Mouse (Mus musculus) small intestine, adult 2 months (tissue): ENCODE measurements around the gene Clps. TPM values are rescaled to one million over a fixed set of nuclear protein-coding genes. Genes with fewer than 3 reads are reported as not detected.
"Not testable (repeated sequence)": the region's sequence is repeated elsewhere in the genome, so short reads cannot be mapped to it uniquely, and the experiment has no call there.

Source experiments
- H3K27ac ChIP-seq: fragments of 200-500 bp; 2 replicates; pipeline ENCODE4 v1.5.1; 2012; ENCODE audit warnings: low read depth, low read length, control low read depth, inconsistent platforms; ENCODE audit not compliant: insufficient read depth
- H3K27me3 ChIP-seq: fragments of 200-500 bp; 2 replicates; pipeline ENCODE4 v1.6.1; 2012; ENCODE audit warnings: mild to moderate bottlenecking, moderate library complexity, low read length, inconsistent platforms; ENCODE audit not compliant: control insufficient read depth, insufficient read depth
- H3K36me3 ChIP-seq: fragments of 200-500 bp; 2 replicates; pipeline ENCODE4 v1.6.1; 2012; ENCODE audit warnings: mild to moderate bottlenecking, low read length, control low read depth, inconsistent platforms; ENCODE audit not compliant: control insufficient read depth, insufficient read depth
- H3K4me1 ChIP-seq: fragments of 200-500 bp; 2 replicates; pipeline ENCODE4 v1.6.1; 2012; ENCODE audit warnings: low read length, inconsistent platforms, mixed read lengths; ENCODE audit not compliant: control insufficient read depth, insufficient read depth, insufficient read length
- H3K4me3 ChIP-seq: fragments of 200-500 bp; 2 replicates; pipeline ENCODE4 v1.5.1; 2012; ENCODE audit warnings: low read depth, mild to moderate bottlenecking, control low read depth, inconsistent platforms, low read length, moderate library complexity
- CTCF ChIP-seq: fragments of 200-500 bp; IDR thresholded peaks from 2 replicates; pipeline ENCODE4 v1.5.1; 2012; ENCODE audit warnings: low read depth, mild to moderate bottlenecking, control low read depth, inconsistent platforms, low read length, moderate library complexity, mixed read lengths; ENCODE audit not compliant: insufficient replicate concordance, insufficient read length; ENCODE audit errors: extremely low read depth
- POLR2A ChIP-seq: fragments of 200-500 bp; IDR thresholded peaks from 2 replicates; pipeline ENCODE4 v1.6.1; 2012; ENCODE audit warnings: low read depth, mild to moderate bottlenecking, control low read depth, inconsistent platforms, low read length, moderate library complexity
- WGBS: fragments of 180-500 bp; shearing (Covaris S2); methylation state at CpG from one replicate; pipeline ENCODE4 v1.1.7; 2018; 5-methylcytosine and 5-hydroxymethylcytosine counted together
- polyA plus RNA-seq: library from polyadenylated mRNA; depleted of rRNA; stranded (reverse); fragments of >200 nt; gene quantifications from 2 replicates; pipeline ENCODE4 v1.2.3, GENCODE M21; 2012

The Clps gene
- polyA plus RNA-seq, 1 experiment = 1,332 TPM

DNA sequence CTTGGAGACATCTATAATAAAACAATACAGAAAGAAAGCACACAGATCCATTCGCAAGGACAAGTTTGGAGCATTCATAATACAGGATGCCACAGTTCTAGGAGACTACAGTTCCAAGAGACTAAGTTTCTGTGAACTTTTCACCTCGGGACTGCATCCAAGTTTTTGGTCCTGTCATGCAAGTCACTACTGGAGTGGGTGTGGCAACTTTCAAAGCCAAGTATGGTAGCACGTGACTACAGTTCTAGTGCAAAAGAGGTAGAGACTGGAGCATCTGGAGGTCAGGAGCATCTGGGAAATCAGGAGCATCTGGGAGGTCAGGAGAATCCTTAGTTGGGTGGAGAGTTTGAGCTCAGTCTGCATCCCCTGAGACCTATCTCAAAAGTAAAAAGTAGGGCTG lies 11.3 kb upstream of the Clps start:
- Histone ChIP-seq H3K4me1 (peaks cover 9% of the 10 kb centered on the region), H3K27me3 (no peaks in the 10 kb centered on the region), H3K36me3 (no peaks in the 10 kb centered on the region), H3K27ac (no peak overlapping the region), H3K4me3 (no peak overlapping the region)
- WGBS = 53% methylated on average over 3 of the region's 3 CpGs
- TF ChIP-seq CTCF = no peak

DNA sequence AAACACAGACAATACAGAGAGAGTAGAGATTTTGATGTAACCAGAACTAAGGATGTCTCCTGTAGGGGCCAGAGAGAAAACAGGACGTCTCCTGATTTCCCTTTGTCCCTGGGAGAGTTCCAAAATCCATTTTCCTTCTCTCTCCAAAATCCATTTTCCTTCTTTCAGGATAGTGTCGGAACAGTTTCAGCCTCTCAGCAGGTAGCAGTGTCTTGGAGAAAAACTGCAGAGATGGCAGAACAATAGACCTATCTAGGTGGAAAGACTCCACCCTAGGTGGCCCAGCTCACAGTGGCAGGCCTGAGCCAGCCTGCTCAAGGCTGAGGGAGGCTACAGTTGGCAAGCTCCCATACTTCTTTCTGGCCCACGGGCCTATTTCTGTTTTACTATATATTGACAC lies 7.0 kb upstream of the Clps start:
- Histone ChIP-seq H3K27me3 (no peaks in the 10 kb centered on the region), H3K36me3 (no peaks in the 10 kb centered on the region), H3K4me3 (no peak overlapping the region), H3K4me1 (no peaks in the 10 kb centered on the region), H3K27ac (no peak overlapping the region)
- 41% methylated on average over 3 of the region's 3 CpGs for WGBS
- TF ChIP-seq POLR2A (no peak), CTCF (no peak)

DNA sequence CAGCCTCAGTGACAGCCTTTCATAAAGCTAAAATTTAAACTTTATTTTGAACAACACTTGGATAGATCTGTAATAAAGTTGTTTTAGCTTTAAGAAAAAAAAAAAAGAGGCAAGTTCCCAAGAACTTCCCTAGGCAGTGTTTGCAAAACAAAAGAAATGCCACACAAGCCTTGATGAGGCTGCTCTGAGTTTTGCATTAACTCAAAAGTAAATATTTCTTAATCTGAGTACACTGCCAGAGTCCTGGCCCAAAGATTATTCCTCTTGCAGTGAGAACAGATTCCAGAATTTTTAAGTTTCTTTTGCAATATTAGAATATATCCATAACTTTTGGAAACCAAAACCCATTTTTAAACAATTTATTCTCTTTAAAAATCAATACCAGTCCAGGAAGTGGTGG lies 4.6 kb upstream of the Clps start:
- Histone ChIP-seq H3K4me3 (no peak overlapping the region), H3K27ac (no peak overlapping the region), H3K4me1 (no peaks in the 10 kb centered on the region), H3K36me3 (no peaks in the 10 kb centered on the region), H3K27me3 (no peaks in the 10 kb centered on the region)
- TF ChIP-seq POLR2A (no peak), CTCF (no peak)

DNA sequence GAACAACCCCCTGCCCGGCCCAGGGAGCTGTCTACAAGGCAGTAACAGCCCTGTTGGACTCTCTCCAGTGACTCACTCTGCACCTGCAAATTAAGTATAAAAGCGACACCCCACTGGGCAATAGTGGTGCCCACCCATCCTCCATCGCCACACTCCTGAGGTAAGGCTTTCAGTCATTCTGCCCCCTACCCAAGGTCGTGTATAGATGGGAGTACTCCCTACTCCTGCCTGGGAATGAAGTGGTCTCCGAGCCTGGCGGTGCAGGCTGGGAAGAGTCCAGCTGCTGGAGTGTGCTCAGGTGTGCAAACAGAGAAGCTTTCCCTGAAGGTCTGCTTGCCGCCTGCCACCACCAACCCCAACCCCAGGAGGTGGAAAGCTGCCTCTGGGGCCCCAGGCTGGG lies 1.0 kb upstream of the Clps start:
- TF ChIP-seq CTCF = no peak
- TF ChIP-seq POLR2A = no peak
- Histone ChIP-seq H3K4me1 (no peaks in the 10 kb centered on the region), H3K36me3 (no peaks in the 10 kb centered on the region), H3K27me3 (no peaks in the 10 kb centered on the region), H3K4me3 (no peak overlapping the region), H3K27ac (no peak overlapping the region)
- WGBS = 33% methylated on average over 7 of the region's 7 CpGs

DNA sequence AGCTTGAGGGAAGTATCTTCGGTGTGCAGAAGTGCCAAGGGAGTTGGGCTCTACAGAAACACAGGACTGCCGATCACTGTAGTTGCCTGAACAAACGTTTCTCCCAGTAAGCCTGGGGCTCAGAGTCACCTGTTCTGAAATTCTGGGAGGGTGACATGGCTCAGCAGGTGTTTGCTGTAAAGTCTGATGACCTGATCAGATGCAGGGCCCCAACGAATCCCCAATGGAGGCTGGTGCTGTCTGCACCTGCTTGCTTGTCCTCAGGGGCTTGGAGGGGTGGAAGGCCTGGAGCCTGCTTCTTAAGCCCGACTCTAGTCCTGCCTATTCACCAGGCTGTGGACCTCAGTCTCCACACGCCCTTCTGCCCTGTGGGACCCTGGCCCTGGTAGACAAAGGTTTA lies 2.8 kb downstream of the Clps start:
- H3K4me1 ChIP-seq = no peaks in the 10 kb centered on the region
- no peak overlapping the region for H3K4me3 ChIP-seq
- H3K27ac ChIP-seq = no peak overlapping the region
- TF ChIP-seq POLR2A (no peak), CTCF (no peak)
- WGBS = 59% methylated on average over 6 of the region's 6 CpGs
- no peaks in the 10 kb centered on the region for H3K27me3 ChIP-seq
- no peaks in the 10 kb centered on the region for H3K36me3 ChIP-seq

DNA sequence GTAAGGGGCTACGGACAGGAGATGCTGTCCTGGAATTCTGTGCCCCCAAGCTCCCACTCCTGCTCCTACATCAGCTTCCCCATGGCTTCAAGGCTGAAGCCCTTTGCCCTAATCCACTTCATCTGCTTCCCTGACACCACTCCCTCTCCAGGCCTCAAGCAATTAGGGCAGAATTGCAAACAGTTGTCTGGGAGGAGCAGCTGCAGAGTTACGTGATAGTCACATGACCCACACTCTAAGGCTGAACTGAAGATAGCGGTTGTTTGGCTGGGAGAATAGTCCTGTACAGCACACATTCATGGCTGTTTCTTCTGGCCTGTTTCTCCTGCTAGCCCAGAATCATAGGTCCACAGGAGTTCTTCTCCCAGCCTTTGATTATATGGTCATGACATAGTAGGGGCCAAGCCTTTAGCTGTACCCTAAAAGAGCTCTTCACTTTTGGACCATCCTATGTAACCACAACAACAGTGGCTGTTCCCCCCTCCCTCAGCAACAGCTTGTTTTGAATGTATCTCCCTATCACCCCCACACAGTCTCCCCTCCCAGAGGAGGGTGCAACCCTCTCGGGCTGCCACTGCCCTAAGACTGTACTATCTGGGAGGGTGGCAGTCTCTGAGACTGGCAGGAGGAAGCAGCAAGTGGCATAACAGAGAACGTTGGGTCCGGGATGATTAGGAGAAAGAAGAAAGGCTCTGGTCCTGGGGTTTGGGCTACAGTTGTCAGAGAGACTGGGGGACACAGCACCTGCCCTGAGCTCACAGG lies 3.8 kb downstream of the Clps start:
- H3K4me3 ChIP-seq = no peak overlapping the region
- H3K36me3 ChIP-seq = no peaks in the 10 kb centered on the region
- no peaks in the 10 kb centered on the region for H3K27me3 ChIP-seq
- no peaks in the 10 kb centered on the region for H3K4me1 ChIP-seq
- no peak for TF ChIP-seq CTCF
- TF ChIP-seq POLR2A = no peak
- 26% methylated on average over 6 of the region's 6 CpGs for WGBS
- H3K27ac ChIP-seq = no peak overlapping the region

DNA sequence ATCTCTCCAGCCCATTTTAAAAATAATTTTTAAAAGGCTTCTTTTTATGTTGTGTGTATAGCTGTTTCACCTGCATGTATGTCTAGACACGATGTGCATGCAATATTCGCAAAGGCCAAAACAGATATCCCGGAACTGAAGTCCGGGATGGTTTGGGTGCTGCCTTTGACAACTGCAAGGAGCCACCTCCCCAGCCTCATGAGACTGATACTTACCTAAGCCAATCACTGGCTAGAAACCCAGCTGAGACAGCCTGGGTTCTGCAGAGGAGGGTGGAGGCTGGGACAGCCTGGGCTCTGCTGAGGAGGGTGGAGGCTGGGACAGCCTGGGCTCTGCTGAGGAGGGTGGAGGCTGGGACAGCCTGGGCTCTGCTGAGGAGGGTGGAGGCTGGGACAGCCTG lies 6.5 kb downstream of the Clps start:
- H3K27ac ChIP-seq, H3K27me3 ChIP-seq, H3K4me3 ChIP-seq, H3K4me1 ChIP-seq, H3K36me3 ChIP-seq: not testable (repeated sequence)
- 91% methylated on average over 4 of the region's 4 CpGs for WGBS
